Mouse (Mus musculus) spleen, adult 2 months (tissue): Measurements from ENCODE around the gene Osbpl10.

ENCODE experiments used
- CTCF ChIP-seq: fragments of 200-500 bp; IDR thresholded peaks from 2 replicates; pipeline ENCODE4 v1.5.1; 2011; ENCODE audit warnings: mild to moderate bottlenecking, inconsistent platforms; ENCODE audit not compliant: insufficient read depth, insufficient read length, insufficient replicate concordance; ENCODE audit errors: extremely low read depth
- POLR2A ChIP-seq: fragments of 200-500 bp; IDR thresholded peaks from 2 replicates; pipeline ENCODE4 v1.6.1; 2011; ENCODE audit warnings: low read depth, low read length, inconsistent platforms

GRCm38 (mm10) chr9:115206219-115206618 lies 227.8 kb downstream of the Osbpl10 start:
- no peak for TF ChIP-seq POLR2A
- TF ChIP-seq CTCF: no peak
